Mouse (Mus musculus) c-Kit-negative CD71-positive TER-119-positive erythroid progenitor cells, embryonic 14.5 days (primary cell): ENCODE results near the gene Tbl1xr1.

Experiments
- DNase-seq: peaks from one replicate; pipeline ENCODE4 v3.0.0-alpha.2; 2013; ENCODE audit warnings: low read depth, low spot score

Gene Tbl1xr1

DNA sequence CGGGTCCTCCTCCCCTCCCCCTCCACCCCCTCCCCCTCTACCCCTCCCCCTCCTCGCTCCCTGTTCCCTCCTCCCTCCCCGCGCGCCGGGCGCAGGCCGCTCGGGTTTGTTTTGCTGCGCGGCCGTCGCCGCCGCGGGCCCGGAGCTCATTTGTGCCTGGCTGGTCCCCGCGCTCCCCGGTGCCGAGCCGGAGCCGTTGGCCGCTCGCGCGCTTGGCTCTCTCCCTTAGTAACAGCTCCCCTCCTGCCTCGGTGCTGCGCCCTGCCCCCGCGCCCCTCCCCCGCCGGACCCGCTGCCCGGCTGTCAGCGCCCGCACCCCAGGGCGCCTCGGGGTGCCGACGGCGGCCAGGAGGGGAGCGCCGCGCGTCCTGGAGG, at the start of gene Tbl1xr1:
TSS of gene Tbl1xr1 (plus strand) at position 92 of the 375 bp plus-strand sequence.
- no peak for DNase-seq

DNA sequence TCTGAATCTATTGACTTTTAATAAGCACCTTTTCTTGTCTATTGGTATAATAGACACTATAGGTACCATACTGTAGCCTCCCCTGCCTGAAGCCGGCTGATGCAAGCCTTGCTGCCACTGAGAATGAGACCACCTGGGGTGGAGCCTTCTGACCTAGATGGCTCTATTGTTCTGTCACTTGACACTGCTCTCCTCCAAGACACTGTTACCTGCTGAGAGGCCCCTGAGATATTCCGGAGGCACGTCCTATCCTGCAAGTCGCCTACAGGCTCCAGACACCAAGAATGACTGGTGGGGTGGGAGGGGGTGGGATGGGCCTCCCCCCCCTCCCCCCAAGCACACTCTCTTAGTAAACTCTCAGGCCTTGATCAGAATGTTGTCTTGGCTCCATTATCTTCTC, 38.4 kb upstream of the Tbl1xr1 start:
- DNase-seq, result no peak

GRCm38 (mm10) chr3:22039036-22039795, 37.2 kb upstream of the Tbl1xr1 start:
- DNase-seq, result no peak

DNA sequence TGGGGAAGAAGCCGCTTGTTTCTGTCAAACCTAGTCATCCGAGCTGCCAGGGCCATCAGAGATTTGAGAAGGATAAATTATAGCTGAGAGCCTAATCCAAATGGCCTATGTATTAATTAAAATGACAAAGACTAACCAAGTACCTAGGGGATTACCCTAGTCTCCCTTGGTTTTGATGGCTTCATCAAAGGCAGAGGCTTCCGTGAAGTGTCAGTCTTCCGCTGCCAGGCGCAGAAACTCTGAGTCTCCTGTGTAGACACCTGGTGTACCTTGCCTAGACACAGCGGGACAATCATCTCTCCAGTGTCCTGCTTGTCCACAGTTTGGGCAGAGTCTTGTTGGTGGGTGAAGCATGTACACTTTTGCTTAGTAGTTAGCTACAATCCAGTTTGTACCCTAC, 35.8 kb upstream of the Tbl1xr1 start:
- DNase-seq, result no peak

- DNase-seq, result no peak
These were observed 29.2 kb upstream of the Tbl1xr1 start for GRCm38 (mm10) chr3:22047203-22047602.

DNA sequence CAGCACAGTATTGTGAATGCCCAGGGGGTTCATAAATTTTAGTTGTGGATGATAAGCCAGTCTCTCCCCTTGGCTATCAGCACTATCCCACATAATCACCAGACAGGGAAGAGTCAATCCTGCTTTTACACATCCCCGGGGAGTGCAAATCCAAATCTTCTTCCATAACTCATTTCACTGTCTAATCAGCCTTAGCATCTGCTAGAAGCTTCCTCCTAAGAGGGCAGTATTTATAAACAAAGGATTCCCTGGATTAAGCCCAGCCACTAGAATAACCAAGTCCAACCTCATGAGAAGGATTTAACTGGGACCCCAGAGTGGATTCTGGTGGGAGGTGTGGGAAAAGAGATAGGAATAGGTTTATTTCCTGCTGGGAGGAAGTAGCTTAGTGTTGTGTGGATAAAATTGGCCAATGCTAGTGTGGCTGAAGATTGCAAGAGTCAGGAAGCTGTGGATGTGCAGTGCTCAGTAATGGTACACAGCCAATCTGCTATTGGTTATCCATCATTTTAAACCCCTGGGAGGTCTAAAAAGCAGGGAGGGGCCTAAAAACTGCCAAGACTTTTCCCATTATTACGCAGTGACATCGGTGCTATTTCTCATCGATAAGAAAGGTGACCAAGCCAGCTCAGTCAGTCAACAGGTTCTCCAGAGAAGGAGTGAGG, 19.7 kb upstream of the Tbl1xr1 start:
- DNase-seq, result no peak

DNA sequence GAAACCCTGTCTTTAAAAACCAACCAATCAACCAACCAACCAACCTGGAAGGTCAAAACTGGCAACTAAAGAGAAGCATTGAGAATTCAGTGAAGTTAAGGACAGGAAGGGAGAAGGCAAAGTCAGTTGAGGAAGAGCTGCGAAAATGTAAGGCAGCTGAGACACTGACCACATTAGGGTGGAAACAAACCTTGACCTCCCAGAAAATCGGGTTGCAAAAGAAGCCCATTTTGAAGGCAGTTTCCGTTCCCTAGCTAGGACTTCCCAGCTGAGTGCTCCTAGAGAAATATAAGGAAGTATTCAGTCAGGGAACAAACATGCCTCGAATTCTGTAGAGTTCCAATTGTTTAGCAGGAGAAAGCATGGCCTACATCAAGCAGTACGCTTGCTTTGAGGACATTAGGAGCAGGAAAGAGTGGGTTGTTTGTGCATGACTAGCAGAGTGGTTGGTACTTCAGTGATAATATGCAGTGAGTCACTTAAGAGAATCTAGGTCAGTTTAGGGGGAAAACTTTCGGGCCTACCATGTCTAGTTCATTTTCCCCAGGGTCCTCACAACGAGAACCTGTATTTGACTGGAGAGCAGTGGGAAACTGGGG, 18.1 kb upstream of the Tbl1xr1 start:
- DNase-seq, result no peak

- DNase-seq, result no peak
These were observed 15.3 kb upstream of the Tbl1xr1 start for GRCm38 (mm10) chr3:22061163-22061562.

GRCm38 (mm10) chr3:22068621-22069020, 7.8 kb upstream of the Tbl1xr1 start:
- no peak for DNase-seq

DNA sequence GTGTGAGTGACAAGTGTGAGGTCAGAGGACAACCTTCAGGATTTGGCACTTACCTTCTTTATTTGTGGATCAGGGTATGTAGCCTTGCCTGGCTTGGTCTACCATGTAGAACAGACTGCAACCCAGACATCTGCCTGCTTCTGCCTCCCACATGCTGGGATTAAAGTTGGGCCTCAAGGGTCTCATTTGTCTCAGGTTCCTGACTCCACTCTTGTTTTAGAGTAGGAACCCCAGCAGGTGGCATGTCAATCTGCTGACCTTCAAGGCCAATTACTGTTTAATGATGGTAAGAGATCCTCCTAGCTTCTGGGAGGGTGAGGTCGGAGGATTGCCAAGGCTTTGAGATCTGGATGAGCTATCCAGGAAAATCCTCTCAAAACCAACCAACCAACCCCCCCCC, 2.5 kb upstream of the Tbl1xr1 start:
- DNase-seq, result no peak

DNA sequence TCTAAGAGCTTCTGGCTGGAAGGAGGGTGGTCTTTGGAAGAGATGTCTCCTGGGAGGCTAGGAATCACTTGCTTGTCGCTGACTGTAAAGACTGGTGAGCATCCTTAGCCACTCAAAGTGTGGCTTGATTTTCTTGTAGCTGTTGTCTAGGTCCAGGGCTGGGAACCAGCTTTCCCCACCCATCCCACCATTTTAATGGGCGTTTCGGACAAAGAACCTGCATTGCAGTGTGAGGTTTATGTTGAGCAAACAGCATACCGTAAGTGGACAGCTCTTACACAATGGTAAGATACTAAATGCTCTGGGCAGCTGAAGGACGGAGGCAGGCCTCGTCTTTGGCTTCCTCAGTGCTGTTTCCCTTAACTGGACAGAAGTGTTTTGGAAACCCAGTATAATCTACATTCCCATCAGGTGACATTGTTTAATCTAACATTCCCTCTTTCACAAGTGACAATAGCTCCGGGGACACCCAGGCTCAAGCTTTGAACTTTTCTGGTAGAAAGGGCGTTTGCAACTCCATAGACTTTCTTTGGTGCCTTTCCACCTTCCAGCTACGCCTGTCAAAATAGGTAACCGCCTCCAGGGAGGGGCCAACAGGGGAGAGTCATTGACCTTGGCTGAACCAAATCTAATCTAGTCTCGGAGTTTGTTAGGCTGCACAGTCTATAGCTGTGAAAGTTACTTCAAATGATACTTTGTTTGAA, 1.7 kb upstream of the Tbl1xr1 start:
- DNase-seq, result no peak

- no peak for DNase-seq
These were observed 950 bp upstream of the Tbl1xr1 start for GRCm38 (mm10) chr3:22075517-22075886.

DNA sequence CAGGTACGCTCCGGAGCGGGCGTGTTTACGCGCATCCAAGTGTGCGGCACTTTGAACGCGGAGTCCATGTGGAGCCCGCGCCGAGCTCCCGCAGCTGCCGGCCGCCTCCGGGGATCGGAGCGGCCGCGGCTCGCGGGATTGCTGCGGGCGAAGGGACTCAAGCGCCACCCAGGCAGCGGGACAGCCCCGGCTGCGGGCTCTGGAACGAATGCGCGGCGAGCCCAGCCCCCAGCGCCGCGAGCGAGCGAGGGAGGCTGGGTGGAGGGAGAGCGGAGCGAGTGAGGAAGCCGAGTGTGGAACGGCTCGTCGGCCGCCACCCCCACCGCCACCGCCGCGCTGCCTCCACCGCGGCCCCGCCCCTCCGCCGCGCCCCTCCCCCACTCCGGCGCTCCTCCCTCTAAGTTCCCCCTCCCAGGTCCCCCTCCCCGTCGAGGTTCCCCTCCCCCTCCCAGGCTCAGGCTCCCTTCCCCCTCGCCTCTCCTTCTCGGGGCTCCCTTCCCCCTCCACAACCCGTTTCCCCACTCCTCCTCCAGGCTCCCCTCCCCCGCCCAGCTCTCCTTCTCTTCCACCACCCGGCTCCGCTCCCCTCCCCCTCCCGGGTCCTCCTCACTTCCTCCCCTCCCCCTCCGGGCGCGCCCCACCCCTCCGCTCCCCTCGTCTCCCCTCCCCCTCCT, 428 bp upstream of the Tbl1xr1 start:
- DNase-seq, result no peak

DNA sequence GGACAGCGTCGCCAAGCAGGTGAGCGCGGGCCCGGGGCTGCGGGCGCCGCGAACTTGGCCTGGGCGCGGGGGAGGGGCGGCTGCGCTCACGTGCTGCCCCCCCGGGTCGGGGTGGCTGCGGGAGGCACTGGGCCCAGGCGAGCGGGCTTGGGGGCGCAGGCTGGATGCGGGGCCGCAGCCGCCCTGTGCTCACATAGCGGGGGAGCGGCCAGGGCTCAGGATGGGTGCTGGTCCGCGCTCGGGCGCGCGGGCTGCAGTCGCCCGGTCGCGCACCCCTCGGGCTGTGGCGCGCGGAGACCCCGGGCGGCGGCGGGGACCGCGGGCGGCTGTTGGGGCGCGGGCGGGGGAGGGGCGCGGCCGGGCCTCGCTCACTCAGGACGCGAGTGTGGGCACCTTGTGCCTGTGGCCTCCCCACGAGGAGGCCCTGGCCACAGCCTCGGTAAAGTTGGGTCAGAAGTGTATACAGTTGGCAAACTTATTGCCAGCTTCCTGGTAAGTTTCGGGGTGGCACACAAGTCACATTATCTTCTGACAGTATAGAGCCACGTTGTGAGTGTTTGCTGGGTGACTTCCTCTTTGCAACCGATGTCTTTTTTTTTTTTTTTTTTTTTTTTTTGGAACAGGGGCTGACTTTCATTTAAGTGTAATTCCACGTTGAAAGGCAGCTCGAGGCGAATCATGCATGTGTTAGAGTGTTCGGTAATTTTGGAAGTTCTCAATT, 644 bp downstream of the Tbl1xr1 start:
- DNase-seq, result no peak

DNA sequence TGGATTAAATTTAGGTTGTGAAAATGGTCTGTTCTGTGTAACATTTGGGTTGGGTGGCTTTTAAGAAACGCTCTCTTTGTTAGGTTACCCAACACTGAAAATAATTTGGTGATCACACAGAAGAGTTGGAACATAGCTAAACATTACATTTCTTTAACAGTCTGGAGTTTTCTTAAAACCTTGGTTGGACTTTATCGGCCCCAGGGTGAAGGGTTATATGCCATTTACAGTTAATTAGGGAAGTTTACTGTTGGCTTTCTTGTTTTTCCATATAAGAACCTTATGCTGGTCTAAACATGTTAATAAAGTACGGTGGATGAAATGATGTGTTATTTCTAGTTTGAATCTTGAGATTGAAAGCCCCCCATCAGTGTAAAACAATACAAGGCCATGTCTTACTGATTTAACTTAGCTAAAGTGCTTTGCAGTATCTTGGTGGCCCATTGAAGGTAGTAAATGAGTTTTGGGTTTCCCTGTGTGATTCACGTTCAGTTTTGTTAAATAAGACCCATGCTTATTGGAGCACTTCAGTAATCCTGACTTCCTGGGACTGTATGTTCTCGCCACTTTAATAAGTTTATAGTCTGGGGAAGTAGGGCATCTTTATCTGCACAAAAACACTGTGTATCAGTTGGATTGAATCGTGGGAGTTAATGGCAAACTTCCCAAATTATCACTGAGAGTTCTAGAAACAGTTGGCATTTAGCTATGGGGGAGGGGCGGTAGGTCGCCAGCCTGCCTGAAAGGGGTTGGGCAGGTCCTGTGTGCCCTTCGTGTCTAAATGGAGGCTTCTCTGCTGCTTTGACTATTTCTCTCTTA, 1.4 kb downstream of the Tbl1xr1 start:
- no peak for DNase-seq

- DNase-seq, result no peak
These were observed 2.1 kb downstream of the Tbl1xr1 start for GRCm38 (mm10) chr3:22078529-22078928.

DNA sequence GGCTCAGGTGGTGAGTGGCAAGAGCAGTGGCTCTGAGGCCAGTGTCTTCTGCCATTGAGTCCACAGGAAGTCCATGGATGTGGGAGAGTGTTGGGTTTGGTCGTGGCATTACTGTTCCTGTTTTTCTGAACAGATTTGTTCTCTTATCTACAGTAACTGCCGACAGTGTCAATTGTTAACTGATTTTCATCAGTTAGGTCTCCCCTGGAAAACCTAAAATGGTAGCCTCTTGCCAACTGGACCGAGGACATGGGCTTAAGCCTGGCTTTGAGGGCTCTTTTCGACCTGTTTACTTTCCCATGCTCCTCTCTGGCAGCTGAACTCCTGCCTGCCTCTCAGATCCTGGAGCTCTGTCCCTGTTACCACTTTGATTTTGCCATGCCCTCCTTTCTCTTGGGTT, 5.4 kb downstream of the Tbl1xr1 start:
- no peak for DNase-seq

- no peak for DNase-seq
These were observed 6.4 kb downstream of the Tbl1xr1 start for GRCm38 (mm10) chr3:22082823-22083222.

- DNase-seq, result no peak
These were observed 8.0 kb downstream of the Tbl1xr1 start for GRCm38 (mm10) chr3:22084222-22084996.

- DNase-seq, result no peak
These were observed 13.4 kb downstream of the Tbl1xr1 start for GRCm38 (mm10) chr3:22089825-22090224.
